Mouse (Mus musculus) thymus, postnatal 10 days (tissue): ENCODE results near the gene Susd5.
"Not testable (repeated sequence)": the region's sequence is repeated elsewhere in the genome, so short reads cannot be mapped to it uniquely, and the experiment has no call there.

Source experiments
- DNase-seq, 2 experiments: peaks; one replicate each; pipeline ENCODE4 v3.0.0; 2021; ENCODE audit warnings: low spot score in 2 of 2

The Susd5 gene

GRCm38 (mm10) chr9:114069372-114069771 lies 12.4 kb downstream of the Susd5 start:
- no peak for DNase-seq

GRCm38 (mm10) chr9:114073681-114074080 lies 16.7 kb downstream of the Susd5 start:
- DNase-seq: no peak

GRCm38 (mm10) chr9:114086422-114086821 lies 29.5 kb downstream of the Susd5 start:
- DNase-seq: no peak

GRCm38 (mm10) chr9:114087106-114087815 lies 30.3 kb downstream of the Susd5 start:
- no peak for DNase-seq

GRCm38 (mm10) chr9:114088885-114089284 lies 31.9 kb downstream of the Susd5 start:
- not testable (repeated sequence) for DNase-seq

- peak in 1 of 2 experiments; percentile 13 for DNase-seq
These were observed 35.2 kb downstream of the Susd5 start for GRCm38 (mm10) chr9:114092188-114092587.

GRCm38 (mm10) chr9:114094854-114095253 lies 37.9 kb downstream of the Susd5 start:
- no peak for DNase-seq

GRCm38 (mm10) chr9:114098716-114099302 lies 41.9 kb downstream of the Susd5 start:
- no peak for DNase-seq

- DNase-seq: no peak
These were observed 53.3 kb downstream of the Susd5 start for GRCm38 (mm10) chr9:114110268-114110667.

- DNase-seq: no peak
These were observed 54.2 kb downstream of the Susd5 start for GRCm38 (mm10) chr9:114111161-114111560.

- no peak for DNase-seq
These were observed 55.3 kb downstream of the Susd5 start for GRCm38 (mm10) chr9:114112226-114112625.

- DNase-seq: no peak
These were observed 57.1 kb downstream of the Susd5 start for GRCm38 (mm10) chr9:114113911-114114623.

- DNase-seq: peak in 1 of 2 experiments; percentile 19
These were observed 59.7 kb downstream of the Susd5 start for GRCm38 (mm10) chr9:114116672-114117071.

GRCm38 (mm10) chr9:114122862-114123261 lies 65.9 kb downstream of the Susd5 start:
- not testable (repeated sequence) for DNase-seq

GRCm38 (mm10) chr9:114129273-114129835 lies 72.4 kb downstream of the Susd5 start:
- DNase-seq: not testable (repeated sequence)
